Mouse (Mus musculus) A20 (cell line): ENCODE results near the gene Wdr82.

Experiments
- DNase-seq: peaks from one replicate; pipeline ENCODE4 v3.0.0-alpha.2; 2011; ENCODE audit warnings: low read depth, low spot score

Wdr82 gene

DNA sequence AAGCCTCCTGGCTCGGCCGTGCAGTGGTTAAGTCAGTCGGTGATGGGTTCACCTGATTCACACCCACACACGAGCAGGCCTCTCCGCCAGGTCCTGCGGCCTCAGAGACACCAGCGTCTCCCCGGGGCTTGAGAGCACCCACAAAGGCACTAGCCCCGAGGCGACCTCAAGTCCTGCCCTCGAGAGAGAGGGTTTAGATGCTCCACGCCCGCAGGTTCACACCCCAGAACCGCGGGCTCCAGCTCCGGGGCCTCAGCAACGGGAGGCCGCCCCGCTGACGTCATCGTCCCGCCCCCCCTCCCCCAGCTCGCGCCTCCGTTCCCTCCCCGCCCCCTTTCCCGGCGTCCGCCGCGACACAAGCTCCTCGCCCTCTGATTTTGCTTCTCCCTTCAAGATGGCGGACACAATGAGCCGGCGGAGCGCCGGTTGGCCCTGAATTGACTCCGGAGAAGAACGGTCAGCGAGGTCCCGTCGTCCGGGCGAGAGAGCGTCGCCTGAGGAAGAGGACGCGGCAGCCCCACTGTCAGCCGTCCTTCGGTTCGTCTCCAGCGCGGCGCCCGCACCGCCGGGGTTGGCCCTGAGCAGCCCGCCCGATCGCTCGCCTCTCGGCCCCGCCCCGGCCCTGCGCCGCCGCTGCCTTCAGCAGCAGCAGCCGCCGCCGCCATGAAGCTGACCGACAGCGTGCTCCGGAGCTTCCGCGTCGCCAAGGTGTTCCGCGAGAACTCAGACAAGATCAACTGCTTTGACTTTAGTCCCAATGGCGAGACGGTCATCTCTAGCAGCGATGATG, at the start of gene Wdr82:
Wdr82 (plus strand) TSS at position 373 of the 790 bp plus-strand sequence.
- peak; percentile 96 for DNase-seq

DNA sequence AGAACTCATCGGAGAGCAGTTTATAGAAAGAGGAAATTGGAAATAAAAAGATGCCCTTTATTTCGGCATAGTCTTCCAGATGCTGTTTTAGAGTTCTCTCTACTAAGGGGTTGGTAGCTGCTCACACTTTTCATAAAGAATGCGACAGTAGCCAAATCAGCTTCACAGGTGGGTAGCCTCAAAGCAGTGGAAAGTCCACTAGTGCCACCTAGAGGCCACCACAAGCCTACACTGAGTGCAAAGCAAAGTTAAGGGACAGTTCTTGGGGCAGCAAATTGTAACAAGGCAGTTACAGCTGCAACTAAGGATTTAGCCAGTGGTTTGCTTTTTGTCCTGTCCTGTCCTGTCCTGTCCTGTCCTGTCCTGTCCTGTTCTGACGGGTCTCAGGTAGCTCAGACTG, 47.1 kb upstream of the Wdr82 start:
- peak; percentile 65 for DNase-seq

DNA sequence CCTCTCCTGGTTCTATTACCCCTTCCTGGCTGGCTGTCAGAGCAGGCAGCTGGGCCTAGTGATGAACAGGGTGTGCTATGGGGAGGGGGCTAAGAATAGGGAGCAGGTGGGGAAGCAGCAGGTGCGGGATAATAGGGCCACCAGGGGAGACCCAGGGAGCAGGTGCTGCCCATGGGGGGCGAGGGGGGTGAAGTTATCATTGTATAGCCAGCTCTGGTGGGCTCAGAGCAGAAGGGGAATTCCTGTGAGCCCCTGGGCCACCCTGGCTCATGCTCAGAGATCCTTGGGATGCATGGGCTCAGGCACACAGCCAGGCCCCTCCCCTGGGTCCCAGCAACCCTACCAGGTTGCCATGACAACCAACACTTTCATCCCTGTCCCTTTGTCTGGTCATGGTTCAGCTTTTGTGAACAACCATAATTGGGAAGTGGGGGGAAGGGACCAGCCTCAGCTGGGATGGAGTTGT, 43.9 kb upstream of the Wdr82 start:
- DNase-seq = no peak

DNA sequence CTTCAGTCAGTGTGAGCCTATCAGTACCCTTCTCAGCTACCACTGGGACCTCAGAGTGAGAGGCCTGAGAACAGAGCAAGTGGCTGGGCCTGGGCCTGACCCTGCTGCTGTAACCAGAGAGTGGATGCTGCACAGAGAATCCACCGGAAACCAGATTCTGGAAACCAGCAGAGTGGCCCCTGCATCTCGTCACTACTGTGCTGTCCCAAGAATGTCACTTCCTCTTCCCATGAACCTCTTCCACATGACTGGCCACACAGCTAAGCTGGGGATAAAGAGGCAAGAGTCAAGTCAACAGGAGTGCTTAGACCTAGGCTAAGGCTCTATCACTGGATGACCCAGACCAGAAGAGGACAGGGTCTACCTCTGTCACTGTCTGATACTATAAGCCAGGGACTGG, 41.7 kb upstream of the Wdr82 start:
- DNase-seq = peak; percentile 5

DNA sequence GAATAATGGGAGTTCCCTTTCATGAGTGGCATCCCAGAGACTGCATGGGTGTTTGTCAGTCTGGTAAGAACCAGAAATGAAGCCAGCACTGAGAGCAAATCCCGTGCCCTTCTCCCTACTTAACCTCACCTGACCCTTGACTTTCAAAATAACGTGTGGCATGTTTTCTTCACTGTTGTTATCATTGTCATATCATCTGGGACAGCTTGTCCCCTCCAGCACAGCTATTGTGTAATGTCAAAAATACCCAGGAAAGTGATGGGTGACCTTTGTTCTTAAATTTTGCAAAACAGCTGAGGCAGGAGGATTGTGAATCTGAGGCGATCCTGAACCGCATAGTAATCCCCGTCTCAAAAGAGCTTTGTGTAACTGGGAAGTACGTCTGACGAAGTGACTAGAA, 40.5 kb upstream of the Wdr82 start:
- DNase-seq = no peak

DNA sequence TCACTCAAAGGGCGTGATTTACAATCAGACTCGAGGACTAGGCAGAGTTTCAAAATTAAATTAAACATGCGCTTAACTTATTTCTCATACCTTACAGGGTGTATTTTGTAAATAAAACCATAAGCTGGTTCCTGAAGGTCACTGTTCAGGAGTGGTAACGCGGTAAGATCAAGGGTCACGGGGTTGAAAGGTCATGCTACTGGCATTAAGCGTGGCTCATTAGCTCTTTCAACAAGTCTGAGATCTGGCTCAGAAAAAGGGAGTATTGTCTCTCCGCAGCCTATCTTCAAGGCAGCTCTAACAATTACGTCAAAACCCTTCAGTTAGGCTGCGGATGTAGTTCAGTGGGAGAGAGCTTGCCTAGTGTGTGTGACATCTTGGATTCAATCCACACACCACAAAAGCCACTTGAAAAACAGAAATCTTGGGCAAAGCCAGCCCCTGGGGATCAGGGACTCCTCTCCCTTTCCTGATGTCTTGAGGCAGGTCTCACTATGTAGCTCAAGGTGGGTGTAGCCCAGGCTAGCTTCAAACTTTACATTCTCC, 33.0 kb upstream of the Wdr82 start:
- no peak for DNase-seq

DNA sequence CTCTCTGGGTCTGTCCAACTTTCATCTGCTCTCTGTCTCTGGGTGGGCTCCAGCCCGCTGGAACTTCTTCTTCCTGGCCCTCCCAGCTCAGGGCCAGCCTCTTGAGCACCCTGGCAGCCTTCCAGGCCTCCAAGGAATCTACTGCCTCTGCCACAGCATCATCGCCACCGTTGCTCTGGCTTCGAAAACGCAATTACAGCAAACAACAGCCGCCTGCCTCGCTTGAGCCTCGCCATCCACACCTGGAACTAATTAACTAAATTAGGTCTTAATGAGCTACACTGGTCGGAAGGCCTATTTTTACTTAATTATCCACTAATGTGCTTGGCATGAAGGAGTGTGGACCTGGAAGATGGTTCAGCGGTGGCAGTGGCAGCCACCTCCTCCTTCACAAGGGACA, 31.0 kb upstream of the Wdr82 start:
- DNase-seq = no peak

DNA sequence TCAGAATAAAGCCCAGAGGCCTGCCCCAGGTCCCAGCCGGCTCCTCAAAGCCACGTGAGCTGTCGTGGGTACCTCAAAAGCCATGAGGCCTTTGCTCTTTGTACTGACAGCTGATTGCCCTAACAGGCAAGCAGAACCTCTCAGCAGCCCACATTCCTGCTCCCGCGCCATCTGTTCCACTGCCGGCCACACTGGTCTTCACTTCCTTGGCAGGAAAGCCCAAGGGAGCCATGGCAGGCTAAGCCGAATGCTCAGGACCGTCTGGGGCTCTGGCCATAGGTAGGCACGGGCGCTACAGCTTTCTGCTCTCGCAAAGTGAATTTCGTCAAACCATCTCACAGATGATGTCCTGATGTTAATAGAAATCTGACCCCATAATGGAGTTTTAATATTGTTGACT, 28.8 kb upstream of the Wdr82 start:
- DNase-seq = no peak

DNA sequence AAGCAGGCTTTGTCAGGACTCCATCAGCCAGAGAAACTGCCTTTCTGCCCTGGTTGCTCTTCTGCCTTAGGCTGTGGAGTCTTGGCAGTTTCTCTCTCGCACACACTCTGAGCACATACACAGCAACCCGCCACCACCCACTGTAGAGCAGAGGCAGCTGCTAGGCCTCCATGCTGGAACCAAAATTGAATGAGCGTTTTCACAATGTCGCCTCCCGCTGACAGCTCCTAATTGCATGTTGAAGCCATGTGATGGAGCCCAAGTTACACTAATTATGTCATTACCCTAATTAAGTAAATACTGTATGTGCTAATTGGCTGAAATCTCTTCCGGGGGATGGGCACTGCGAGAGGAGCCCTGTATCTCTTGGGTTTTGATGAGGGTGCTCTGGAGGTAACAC, 26.6 kb upstream of the Wdr82 start:
- no peak for DNase-seq

DNA sequence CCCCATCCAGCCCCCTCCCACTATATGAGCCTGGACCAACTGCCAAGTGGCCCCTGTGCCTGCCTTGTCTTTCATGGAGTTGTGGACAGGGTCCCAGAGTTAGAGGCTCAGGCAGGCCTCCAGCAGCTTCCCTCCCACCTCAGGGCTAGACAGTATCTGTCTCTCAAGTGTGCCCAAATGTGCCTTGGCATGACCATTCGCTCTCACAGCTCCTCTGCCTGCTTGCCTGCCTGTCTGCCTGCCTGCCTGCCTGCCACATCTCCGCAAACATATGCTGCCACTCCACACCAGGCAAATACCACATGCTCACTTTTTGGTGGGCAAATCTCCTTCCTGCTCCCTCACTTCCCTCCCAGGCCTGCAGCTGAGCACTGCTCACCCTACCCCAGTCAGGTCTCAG, 25.1 kb upstream of the Wdr82 start:
- no peak for DNase-seq

DNA sequence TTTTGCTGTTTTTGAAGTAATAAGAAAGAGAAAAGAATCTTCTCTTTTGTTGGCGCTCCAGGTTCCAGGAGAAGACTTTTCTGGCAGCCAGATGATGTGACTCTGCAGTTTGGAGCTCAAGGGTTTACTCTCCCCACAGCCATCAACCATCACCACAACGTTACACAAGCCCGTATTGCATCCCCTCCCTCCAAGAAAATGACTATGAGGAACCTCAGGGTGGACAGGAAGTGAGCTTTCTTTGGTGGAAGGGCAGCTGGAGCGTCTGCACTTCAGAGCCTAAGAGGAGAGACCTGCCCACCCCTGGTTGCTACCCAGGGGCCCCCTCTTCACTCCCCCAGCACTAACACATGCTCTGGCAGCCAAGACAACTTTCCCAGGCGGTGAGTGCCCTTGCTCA, 23.4 kb upstream of the Wdr82 start:
- no peak for DNase-seq

DNA sequence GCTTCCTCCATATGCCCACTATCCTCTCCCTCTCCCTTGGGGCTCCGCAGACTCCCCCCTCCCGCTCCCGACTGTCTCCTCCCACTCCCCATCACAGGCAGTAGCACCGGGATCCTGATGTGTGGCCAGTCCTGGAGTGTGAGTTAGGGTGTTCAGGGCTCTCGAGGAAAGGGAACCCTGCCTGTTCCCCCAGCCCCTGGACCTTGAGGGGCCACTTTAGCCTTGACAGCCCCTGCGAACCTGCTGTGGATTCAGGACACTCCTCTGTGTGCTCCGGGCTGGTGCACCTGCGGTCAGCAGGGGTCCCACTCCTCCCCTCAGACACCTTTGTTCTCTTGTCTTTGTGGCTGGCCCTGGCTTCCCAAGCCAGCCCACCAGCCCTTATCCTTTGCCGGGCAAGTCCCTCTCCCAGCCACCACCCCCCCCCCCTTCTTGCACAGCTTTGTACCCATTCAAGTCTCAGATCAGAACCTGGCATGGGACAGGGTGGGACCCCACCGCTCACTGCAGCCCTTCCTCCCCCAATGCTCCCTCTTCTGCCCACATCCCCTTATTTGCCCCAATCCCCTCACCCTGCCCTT, 22.8 kb upstream of the Wdr82 start:
- no peak for DNase-seq

DNA sequence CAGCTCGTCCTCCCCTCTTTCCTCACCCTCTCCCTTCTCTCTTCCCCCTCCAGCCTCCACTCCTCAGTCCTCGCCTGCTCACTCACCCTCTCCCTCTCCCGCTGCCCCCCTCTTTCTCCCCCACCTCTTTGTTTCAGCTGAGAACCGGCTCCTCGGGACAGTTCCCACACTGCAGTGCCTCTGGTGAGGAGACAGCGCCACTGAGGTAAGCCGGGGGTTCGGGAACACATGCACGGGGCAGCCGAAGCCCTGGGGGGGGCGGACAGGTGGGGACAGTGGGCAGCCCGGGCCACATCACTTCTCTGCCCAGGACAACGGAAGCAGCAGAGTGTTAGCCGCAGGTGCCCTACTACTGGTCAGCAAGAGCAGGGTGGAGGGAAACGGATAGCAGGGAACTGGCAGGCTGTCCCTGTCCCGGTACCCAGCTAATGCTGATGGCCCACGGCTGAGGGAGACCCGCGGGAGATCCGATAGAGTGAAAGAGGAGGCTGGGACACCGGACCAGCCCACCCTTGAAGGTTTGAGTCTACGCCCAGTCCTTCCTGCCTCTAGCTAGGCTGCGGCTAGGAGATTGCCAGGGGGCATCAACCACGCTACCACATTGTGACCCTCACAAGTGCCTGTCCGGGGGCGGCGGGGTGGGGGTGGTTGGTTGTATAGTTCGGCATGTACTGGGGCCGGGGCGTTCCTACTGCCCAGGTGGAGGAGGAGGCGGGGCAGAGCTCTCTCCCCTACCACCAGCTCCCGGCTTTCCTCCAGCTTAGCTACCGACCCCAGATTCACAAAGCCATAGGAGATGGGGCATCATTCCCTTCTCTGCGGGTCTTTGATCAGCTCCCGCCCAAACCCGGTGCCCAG, 22.0 kb upstream of the Wdr82 start:
- no peak for DNase-seq

DNA sequence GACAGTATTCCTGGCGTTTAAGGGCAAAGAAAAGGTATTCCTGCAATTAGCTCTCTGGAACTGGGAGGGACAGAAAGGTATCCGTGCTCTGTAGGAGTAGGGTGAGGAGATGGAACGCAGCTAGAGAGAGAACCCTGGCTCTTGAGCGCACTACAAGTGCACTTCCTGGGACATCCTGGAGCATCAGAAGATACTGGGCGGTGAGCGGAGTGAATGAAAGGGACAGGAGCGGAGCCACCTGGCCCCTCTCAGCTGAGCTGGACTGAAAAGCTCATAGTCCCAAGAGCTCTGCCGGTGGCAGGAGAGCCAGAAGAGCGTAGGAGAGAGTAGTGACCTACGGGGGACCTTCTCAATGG, 21.4 kb upstream of the Wdr82 start:
- no peak for DNase-seq

DNA sequence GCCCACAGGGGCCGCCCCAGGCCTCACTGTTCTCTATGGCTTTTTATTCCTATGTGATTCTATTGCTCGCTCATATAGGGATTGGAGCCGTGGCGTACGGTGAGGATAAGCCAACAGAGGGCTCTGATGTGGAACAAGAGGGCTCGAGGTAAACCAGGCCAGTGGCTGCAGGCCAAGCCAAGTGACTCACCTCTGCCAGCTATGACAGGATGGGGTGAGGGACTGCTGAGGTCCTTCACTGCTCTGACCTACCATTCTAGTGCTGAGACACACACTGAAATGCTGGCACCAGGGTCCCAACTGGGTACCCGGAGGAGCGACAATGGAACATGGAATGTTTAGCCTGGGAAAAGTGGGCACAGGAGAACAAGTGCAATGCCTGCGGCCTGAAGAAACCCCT, 16.6 kb upstream of the Wdr82 start:
- DNase-seq = no peak

DNA sequence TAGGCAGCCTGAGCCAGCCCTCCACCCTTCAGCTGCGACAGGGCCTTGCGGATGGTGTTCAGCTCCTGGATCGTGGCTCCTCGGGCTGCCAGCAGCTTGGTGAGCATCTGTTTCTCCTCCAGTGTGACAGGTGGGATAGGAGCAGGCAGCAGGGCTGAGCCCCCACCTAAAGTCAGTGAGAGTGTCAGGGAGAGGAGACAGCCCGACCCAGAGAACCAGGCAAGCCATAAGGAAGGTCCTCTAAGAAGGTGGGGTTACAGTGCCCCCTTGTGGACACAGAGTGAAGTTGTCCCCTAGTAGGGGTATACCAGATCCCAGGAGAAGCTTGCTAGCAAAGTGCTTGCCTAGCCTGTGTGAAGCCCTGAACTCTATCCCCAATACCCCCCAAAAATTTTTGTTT, 14.3 kb upstream of the Wdr82 start:
- peak; percentile 68 for DNase-seq

DNA sequence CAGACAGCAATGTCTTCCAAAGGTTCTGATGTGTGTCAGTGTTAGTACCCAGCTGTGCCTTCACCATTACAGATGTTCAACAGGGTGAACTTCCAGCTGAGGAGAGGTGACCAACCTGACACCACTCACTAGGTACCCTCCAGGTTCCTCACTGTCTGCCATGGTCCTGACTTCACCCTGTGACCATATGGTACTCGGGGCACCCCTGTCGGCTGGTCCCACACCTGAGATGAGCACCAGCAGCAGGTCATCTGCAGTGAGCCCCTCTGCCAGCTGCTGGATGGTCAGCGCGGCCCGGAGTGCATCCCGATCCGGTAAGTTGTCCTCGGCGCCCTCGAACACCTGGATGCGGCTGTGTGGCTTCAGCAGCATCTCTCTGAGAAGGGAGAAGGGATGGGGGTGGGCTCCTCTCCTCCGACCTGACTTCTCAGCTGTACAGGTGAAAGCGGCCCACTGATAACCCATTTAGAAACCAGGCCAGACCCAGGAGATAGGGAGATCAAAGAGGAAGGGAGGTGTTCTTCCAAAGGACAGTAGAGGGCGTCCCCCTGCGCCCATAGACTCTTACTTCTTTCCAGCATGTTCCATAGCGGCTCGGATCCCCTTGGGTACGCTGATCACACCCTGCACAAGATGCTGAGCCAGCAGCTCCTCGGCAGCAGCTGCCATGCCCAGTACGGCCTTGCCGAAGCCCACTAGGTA, 13.7 kb upstream of the Wdr82 start:
- DNase-seq = no peak

DNA sequence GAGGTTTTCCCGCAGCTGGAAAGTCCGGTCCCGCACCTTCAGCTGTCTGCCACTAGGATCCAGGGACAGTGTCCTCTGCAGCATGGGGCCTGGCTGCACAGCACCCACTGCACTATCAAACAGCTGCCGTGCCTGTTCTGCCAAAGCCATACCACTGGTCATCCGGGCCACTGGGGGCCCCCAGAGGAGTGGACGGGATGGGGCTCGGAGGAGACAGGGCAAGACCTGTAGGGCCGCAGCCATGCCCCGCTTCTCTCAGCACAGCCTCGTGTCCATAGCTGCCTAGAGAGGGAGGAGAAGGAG, 13.2 kb upstream of the Wdr82 start:
- no peak for DNase-seq

DNA sequence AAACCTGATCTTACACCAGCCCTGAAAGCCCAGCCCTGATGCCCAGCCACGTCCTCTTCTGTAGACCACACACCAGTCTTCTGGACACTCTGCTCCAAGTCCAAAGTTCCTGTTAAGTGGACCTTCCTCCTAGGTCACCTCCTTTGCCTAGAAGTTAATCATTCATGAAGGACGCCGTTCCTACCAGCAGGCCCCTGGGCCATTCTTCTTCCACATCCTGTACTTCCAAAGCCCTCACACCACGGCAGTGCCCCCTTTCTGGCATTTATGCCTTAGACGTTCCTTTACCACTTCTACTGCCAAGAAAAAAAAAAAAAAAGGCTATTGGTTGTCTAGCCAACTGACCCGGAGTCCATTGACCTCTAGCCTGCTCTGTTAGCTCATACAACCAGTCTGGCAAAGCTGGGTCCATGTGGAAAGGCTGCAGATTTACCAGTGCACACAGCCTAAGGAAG, 12.7 kb upstream of the Wdr82 start, which contains the start of gene Glyctk:
Glyctk (minus strand) TSS at position 102 of the 455 bp plus-strand sequence.
- DNase-seq = no peak

DNA sequence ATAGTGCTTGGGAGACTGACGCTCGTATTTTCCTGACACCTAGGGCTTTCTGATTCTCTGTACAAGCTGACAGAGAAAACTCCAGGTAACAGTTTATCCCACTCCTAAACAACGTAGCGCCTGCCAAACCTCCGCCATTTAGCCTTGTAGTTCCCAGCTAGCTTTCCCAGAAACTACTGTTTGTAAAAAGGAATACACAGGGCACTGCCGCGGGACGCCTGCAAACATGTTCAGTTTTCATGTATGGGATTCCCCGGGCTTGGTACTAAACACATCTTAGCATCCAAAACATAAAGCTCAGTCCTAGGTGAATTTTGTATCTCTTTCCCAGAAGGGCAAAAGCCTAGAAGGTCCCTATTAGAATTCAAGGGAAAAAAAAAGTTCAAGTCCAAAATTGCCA, 11.5 kb upstream of the Wdr82 start:
- no peak for DNase-seq

DNA sequence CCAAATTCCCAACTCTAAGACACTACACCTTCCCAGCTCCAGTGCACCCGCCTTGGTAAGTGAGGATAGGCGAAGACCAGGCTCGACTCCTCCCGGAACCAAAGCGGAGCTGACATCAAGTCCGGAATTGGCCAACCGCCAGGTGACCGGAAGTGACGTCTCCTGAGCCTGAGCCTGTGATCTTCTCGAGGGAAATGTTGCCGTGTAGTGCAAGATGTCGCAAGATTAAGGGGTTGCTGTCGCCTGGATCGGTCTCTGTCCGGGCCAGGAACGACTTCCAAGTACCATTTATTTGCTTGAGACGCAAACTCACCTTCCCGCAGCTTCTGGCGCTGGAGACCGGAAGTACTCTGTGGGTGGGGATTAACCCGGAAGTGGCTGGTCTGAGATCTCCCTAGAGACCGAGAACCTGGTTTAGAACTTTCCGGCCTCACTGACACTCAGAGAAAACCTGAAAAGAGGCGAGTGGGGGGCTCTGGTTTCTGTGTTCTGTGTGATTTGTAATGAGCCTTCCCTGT, 10.9 kb upstream of the Wdr82 start:
- DNase-seq = peak; percentile 96
